Comparison of ENCODE assay signal across 14 mouse cellular contexts in genomic region chr11:68559546-68559945, GRCm38 (mm10). TPM values are rescaled to one million over a fixed set of nuclear protein-coding genes. Genes with fewer than 3 reads are reported as not detected.
DNase-seq lines count a peak whose midpoint lies in the region; ATAC-seq and TF ChIP-seq lines count a peak whose summit lies in the region.
"Had no signal": no experiment of that assay in that cellular context is flagged by ENCODE, and none has a peak within 500 bp of the region (broad histone marks: within the 10 kb centered on the region; RNA-seq: fewer than 3 reads in every experiment).

No protein-coding gene starts in this region.

- no peaks in the 10 kb centered on the region for H3K9me3 ChIP-seq in forebrain, embryonic 11.5 days (ENCODE audit: control insufficient read depth, low read length)
- no peaks in the 10 kb centered on the region for H3K9me3 ChIP-seq in forebrain, embryonic 14.5 days (replicated peaks; ENCODE audit: control insufficient read depth, low read length)
- no peaks in the 10 kb centered on the region for H3K9me3 ChIP-seq in liver, embryonic 14.5 days (ENCODE audit: control insufficient read depth, low read length)
- H3K9me3 ChIP-seq in liver, embryonic 12.5 days (replicated peaks) = no peaks in the 10 kb centered on the region
- H3K9me3 ChIP-seq: heart, embryonic 12.5 days; limb, embryonic 15.5 days had no signal

- H3K4me1 ChIP-seq in forebrain, embryonic 11.5 days (replicated peaks; ENCODE audit: control insufficient read depth, insufficient read depth, low read length) = no peaks in the 10 kb centered on the region
- peaks cover 4% of the 10 kb centered on the region; the same call in 1 of the 2 replicates for H3K4me1 ChIP-seq in forebrain, embryonic 14.5 days (ENCODE audit: control insufficient read depth, insufficient read depth, low read length)
- H3K4me1 ChIP-seq in liver, embryonic 14.5 days (replicated peaks; ENCODE audit: control insufficient read depth in 2 of 2, insufficient read depth in 2 of 2, low read length in 1 of 2) = no peaks in the 10 kb centered on the region
- peaks cover 5% of the 10 kb centered on the region; the same call in 1 of the 2 replicates for H3K4me1 ChIP-seq in liver, embryonic 12.5 days
- peaks cover 15% of the 10 kb centered on the region for H3K4me1 ChIP-seq in small intestine, adult 2 months (ENCODE audit: control insufficient read depth, insufficient read depth, insufficient read length, low read length)

- TF ChIP-seq CTCF in liver, embryonic 14.5 days (IDR thresholded peaks at IDR 0.05; ENCODE audit: low read depth) = peak; percentile 28; the same call in 1 of the 2 replicates
- peak; percentile 27; the same call in 1 of the 2 replicates for TF ChIP-seq CTCF in small intestine, adult 2 months (IDR thresholded peaks at IDR 0.05; ENCODE audit: extremely low read depth, insufficient read length, insufficient replicate concordance, low read depth, low read length)

- no peaks in the 10 kb centered on the region for H3K36me3 ChIP-seq in forebrain, embryonic 11.5 days (ENCODE audit: control insufficient read depth, insufficient read depth, low read length)
- no peaks in the 10 kb centered on the region for H3K36me3 ChIP-seq in forebrain, embryonic 14.5 days (ENCODE audit: control insufficient read depth, insufficient read depth, low read length)
- no peaks in the 10 kb centered on the region for H3K36me3 ChIP-seq in liver, embryonic 14.5 days (replicated peaks; ENCODE audit: control insufficient read depth, insufficient read depth, low read depth)
- H3K36me3 ChIP-seq in liver, embryonic 12.5 days = no peaks in the 10 kb centered on the region
- H3K36me3 ChIP-seq in small intestine, adult 2 months (ENCODE audit: control insufficient read depth, insufficient read depth, low read length) = no peaks in the 10 kb centered on the region
- H3K36me3 ChIP-seq: heart, embryonic 12.5 days; limb, embryonic 15.5 days had no signal

- WGBS in forebrain, embryonic 11.5 days = 50% methylated on average over 1 of the region's 1 CpGs
- WGBS in forebrain, embryonic 14.5 days = 36% methylated on average over 1 of the region's 1 CpGs
- WGBS in liver, embryonic 14.5 days (ENCODE audit: insufficient replicate concordance) = 22% methylated on average over 1 of the region's 1 CpGs
- WGBS in liver, embryonic 12.5 days (ENCODE audit: insufficient replicate concordance) = 30% methylated on average over 1 of the region's 1 CpGs
- WGBS in small intestine, adult 2 months = 67% methylated on average over 1 of the region's 1 CpGs

- H3K27ac ChIP-seq in forebrain, embryonic 11.5 days (ENCODE audit: low read depth, low read length) = no peak overlapping the region
- no peak overlapping the region for H3K27ac ChIP-seq in forebrain, embryonic 14.5 days (ENCODE audit: low read depth, low read length)
- no peak overlapping the region for H3K27ac ChIP-seq in liver, embryonic 14.5 days
- H3K27ac ChIP-seq in liver, embryonic 12.5 days = no peak overlapping the region
- no peak overlapping the region for H3K27ac ChIP-seq in small intestine, adult 2 months (ENCODE audit: insufficient read depth, low read depth, low read length)
- H3K27ac ChIP-seq: limb, embryonic 15.5 days had no signal

- no peak overlapping the region for H3K4me2 ChIP-seq in forebrain, embryonic 11.5 days (ENCODE audit: low read depth, low read length, severe bottlenecking)
- no peak overlapping the region for H3K4me2 ChIP-seq in forebrain, embryonic 14.5 days (ENCODE audit: low read length)
- no peak overlapping the region for H3K4me2 ChIP-seq in liver, embryonic 14.5 days (ENCODE audit: low read depth)
- no peak overlapping the region for H3K4me2 ChIP-seq in liver, embryonic 12.5 days
- H3K4me2 ChIP-seq: heart, embryonic 12.5 days; limb, embryonic 15.5 days; midbrain, embryonic 11.5 days had no signal

- no peak for TF ChIP-seq POLR2A in small intestine, adult 2 months (IDR thresholded peaks at IDR 0.05; ENCODE audit: low read depth, low read length)

- H3K9ac ChIP-seq in forebrain, embryonic 11.5 days (ENCODE audit: low read length) = no peak overlapping the region
- H3K9ac ChIP-seq in forebrain, embryonic 14.5 days (ENCODE audit: low read length) = no peak overlapping the region
- H3K9ac ChIP-seq in liver, embryonic 14.5 days (replicated peaks) = no peak overlapping the region
- no peak overlapping the region for H3K9ac ChIP-seq in liver, embryonic 12.5 days
- H3K9ac ChIP-seq: heart, embryonic 12.5 days; limb, embryonic 15.5 days had no signal

- peak; percentile 48 for DNase-seq in forebrain, embryonic 11.5 days (ENCODE audit: low spot score)
- DNase-seq in forebrain, embryonic 14.5 days (ENCODE audit: low spot score) = no peak
- no peak for DNase-seq in liver, embryonic 14.5 days (ENCODE audit: low read depth in 3 of 3, low spot score in 3 of 3)
- DNase-seq in ES-CJ7 (ENCODE audit: low read depth, low spot score) = peak; percentile 25
- DNase-seq in right cerebral cortex, postnatal 36 days (ENCODE audit: low spot score in 2 of 2) = no peak
- DNase-seq in gastrocnemius, postnatal 25 days = no peak
- DNase-seq: cerebellum, adult 11 months had no signal

- peaks cover 4% of the 10 kb centered on the region for H3K27me3 ChIP-seq in forebrain, embryonic 11.5 days (ENCODE audit: control insufficient read depth, insufficient read depth, low read length)
- H3K27me3 ChIP-seq in forebrain, embryonic 14.5 days (replicated peaks; ENCODE audit: control insufficient read depth, insufficient read depth, low read length) = 0 out of 2 replicates have a peak, but pooled peaks cover 2% of the 10 kb centered on the region
- no peaks in the 10 kb centered on the region for H3K27me3 ChIP-seq in liver, embryonic 14.5 days (ENCODE audit: control insufficient read depth, insufficient read depth, low read length)
- peaks cover 24% of the 10 kb centered on the region for H3K27me3 ChIP-seq in liver, embryonic 12.5 days (replicated peaks)
- H3K27me3 ChIP-seq in small intestine, adult 2 months (ENCODE audit: control insufficient read depth, insufficient read depth, low read length) = no peaks in the 10 kb centered on the region

- H3K4me3 ChIP-seq in forebrain, embryonic 11.5 days (ENCODE audit: low read depth, low read length) = no peak overlapping the region
- H3K4me3 ChIP-seq in forebrain, embryonic 14.5 days (ENCODE audit: low read depth, low read length) = no peak overlapping the region
- H3K4me3 ChIP-seq in liver, embryonic 14.5 days (ENCODE audit: insufficient read depth in 1 of 2, low read depth in 2 of 2, low read length in 2 of 2) = no peak overlapping the region
- no peak overlapping the region for H3K4me3 ChIP-seq in liver, embryonic 12.5 days
- H3K4me3 ChIP-seq in small intestine, adult 2 months (ENCODE audit: low read depth, low read length) = no peak overlapping the region
- H3K4me3 ChIP-seq: heart, embryonic 12.5 days; limb, embryonic 15.5 days had no signal

- TF ChIP-seq EP300 in liver, embryonic 14.5 days (IDR thresholded peaks at IDR 0.05; ENCODE audit: low read depth) = no peak

- ATAC-seq in forebrain, embryonic 11.5 days (replicated peaks; ENCODE audit: low FRiP score) = no peak
- no peak for ATAC-seq in forebrain, embryonic 14.5 days
- no peak for ATAC-seq in liver, embryonic 14.5 days (ENCODE audit: insufficient read depth)
- ATAC-seq in liver, embryonic 12.5 days = no peak

RNA-seq across cellular contexts. Expression of gene Mfsd6l, which starts 3.6 kb away (rescaled TPM):
- not detected in 2 replicates for polyA plus RNA-seq in forebrain, embryonic 11.5 days (2014; fragmentation: Nextera tagmentation; extraction: Ambion mirVana)
- polyA plus RNA-seq in forebrain, embryonic 14.5 days (2014; fragmentation: Nextera tagmentation; extraction: Ambion mirVana) = not detected in 2 replicates
- polyA plus RNA-seq in liver, embryonic 14.5 days (2012; rRNA removed) = 0.06 and 0.07 TPM in 2 replicates
- 0.06 TPM in 1 of 2 replicates, not detected in the other for polyA plus RNA-seq in liver, embryonic 14.5 days (2014; fragmentation: Nextera tagmentation; extraction: Ambion mirVana)
- polyA plus RNA-seq in liver, embryonic 12.5 days (2016; fragmentation: Nextera tagmentation; extraction: Ambion mirVana) = not detected in 2 replicates
- 6.9 and 20.4 TPM in 2 replicates for polyA plus RNA-seq in small intestine, adult 2 months (2012; rRNA removed)
- total RNA-seq in gastrocnemius, postnatal 25 days (2021) = not detected
- total RNA-seq: adrenal gland, adult 18-20 months; layer of hippocampus, postnatal 25 days had no signal
- polyA plus RNA-seq: midbrain, embryonic 11.5 days had no signal

RNA-seq across cellular contexts. Expression of gene Ccdc42, which starts 27.3 kb away (rescaled TPM):
- polyA plus RNA-seq in forebrain, embryonic 11.5 days (2014; fragmentation: Nextera tagmentation; extraction: Ambion mirVana) = 0.51 and 0.87 TPM in 2 replicates
- polyA plus RNA-seq in forebrain, embryonic 14.5 days (2014; fragmentation: Nextera tagmentation; extraction: Ambion mirVana) = 0.31 and 0.39 TPM in 2 replicates
- polyA plus RNA-seq in liver, embryonic 14.5 days (2012; rRNA removed) = 0.04 and 0.13 TPM in 2 replicates
- 0.13 TPM in 1 of 2 replicates, not detected in the other for polyA plus RNA-seq in liver, embryonic 14.5 days (2014; fragmentation: Nextera tagmentation; extraction: Ambion mirVana)
- 0.15 TPM in 1 of 2 replicates, not detected in the other for polyA plus RNA-seq in liver, embryonic 12.5 days (2016; fragmentation: Nextera tagmentation; extraction: Ambion mirVana)
- polyA plus RNA-seq in small intestine, adult 2 months (2012; rRNA removed) = 0.20 and 1.6 TPM in 2 replicates
- not detected for total RNA-seq in gastrocnemius, postnatal 25 days (2021)

RNA-seq across cellular contexts. Expression of gene Pik3r6, which starts 56.7 kb away (rescaled TPM):
- polyA plus RNA-seq in forebrain, embryonic 11.5 days (2014; fragmentation: Nextera tagmentation; extraction: Ambion mirVana) = 1.6 and 1.9 TPM in 2 replicates
- 1.3 and 1.4 TPM in 2 replicates for polyA plus RNA-seq in forebrain, embryonic 14.5 days (2014; fragmentation: Nextera tagmentation; extraction: Ambion mirVana)
- polyA plus RNA-seq in liver, embryonic 14.5 days (2012; rRNA removed) = 1.2 and 1.3 TPM in 2 replicates
- polyA plus RNA-seq in liver, embryonic 14.5 days (2014; fragmentation: Nextera tagmentation; extraction: Ambion mirVana) = 0.87 and 1.5 TPM in 2 replicates
- polyA plus RNA-seq in liver, embryonic 12.5 days (2016; fragmentation: Nextera tagmentation; extraction: Ambion mirVana) = 1.4 and 1.8 TPM in 2 replicates
- 1.6 and 2.1 TPM in 2 replicates for polyA plus RNA-seq in small intestine, adult 2 months (2012; rRNA removed)
- 1 to 10 TPM; 1.5 to 3.4 TPM for total RNA-seq in gastrocnemius, postnatal 25 days (2021)

Comparison
In these comparisons a context has a peak if more than half of its experiments do, and no peak if none do; other contexts are left out.
1. DNase-seq: peak in forebrain, embryonic 11.5 days (single experiment) and ES-CJ7 (single experiment); none in forebrain, embryonic 14.5 days (single experiment), liver, embryonic 14.5 days (0 of 3), right cerebral cortex, postnatal 36 days (0 of 2) and gastrocnemius, postnatal 25 days (single experiment).